Mouse (Mus musculus) lung, postnatal 25 days (tissue): ENCODE measurements around the gene Nfix.

Source experiments
- DNase-seq: peaks from one replicate; pipeline ENCODE4 v3.0.0; 2022; ENCODE audit warnings: low spot score

The Nfix gene

DNA sequence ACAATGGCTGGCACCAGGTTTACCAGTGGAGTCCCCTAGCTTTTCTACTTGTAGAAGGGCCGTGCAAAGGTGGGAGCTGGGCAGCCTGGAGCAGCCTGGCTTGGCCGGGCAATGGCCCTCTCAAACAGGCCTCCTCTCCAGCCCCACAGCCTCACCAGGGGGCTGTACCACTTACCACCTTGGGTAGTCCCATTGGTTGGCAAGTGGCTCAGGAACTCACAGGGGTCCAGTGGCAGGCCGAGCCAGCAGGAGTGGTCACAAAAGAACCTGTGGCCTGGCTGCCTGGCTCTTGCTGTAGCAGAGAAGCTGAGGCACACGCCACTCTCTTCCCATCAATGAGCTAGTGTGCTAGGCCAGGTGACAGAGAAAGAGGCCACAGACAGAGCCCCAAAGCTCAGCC lies 86.0 kb downstream of the Nfix start:
- DNase-seq = no peak

DNA sequence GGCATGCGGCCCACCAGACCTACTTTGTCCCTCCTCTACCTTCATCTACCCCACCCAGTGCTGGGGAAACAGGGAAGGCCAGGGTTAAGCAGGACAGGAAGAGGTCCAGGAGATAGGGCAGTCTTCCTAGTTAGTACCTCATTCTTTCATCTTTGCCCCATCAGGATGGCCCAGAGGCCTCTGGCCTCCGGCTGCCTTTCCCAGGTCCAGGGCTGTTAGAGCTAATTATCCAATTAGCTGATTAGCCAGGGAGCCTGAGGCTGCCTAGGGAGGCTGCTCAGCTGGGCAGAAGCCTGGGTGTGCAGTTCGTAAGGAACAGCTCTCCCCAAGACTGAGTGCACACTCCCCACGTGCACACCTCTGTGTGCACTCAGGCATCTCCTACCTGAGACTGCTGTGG lies 86.8 kb downstream of the Nfix start:
- no peak for DNase-seq

DNA sequence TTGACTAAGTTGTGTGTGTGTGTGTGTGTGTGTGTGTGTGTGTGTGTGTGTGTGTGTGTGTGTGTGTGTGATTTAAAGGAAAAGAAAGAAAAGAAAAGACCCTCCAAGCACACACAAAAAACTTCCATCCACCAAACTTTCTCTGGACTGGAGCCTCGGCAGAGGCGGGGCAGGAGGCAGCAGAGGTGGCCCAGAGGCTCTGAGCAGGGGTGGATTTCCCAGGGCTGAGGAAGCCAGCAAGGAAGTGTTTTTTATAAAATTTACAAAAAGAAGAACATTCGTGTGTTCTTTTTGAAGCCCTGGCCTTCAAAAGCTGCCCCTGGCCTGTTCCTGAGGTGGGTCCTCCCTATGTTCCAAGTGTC lies 87.4 kb downstream of the Nfix start:
- DNase-seq = no peak

DNA sequence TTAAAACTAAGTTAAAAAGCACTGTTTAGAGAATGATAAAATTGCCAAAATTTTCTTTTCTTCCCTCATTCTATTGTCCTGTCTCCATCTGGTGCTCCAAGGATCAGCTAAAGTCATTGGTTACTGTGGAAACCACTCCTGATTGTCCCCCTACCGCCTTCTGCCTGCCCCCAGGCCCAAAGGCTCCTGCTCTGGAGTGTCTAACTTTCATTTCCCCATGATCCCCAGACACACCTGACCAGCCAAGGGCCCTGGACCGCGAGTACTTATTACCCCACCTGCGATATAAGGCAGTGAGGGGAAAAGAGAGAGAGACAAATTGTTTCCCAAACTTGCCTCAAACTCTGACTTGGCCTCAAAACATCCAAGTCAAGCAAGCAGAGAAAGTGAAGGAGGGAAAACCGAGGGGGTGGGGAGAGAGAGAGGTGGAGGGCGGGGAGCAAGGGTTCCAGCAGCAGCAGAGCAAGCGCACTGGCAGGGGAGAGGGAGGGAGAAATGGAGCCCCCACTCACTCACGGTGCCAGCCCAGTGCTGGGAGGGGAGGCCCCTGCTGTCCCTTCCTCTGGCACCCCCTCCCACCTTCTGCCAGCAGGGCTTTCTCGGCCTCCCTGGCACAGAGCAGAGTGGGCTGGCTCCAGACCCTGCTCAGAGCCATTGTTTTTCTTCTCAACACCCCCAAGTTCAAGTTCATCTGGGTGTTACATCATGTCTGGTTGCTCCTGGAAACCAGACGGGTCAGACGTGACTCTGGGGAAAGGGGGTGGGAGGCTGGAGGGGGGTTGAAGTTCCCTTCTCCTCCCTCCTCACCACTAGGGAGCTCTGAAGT lies 88.0 kb downstream of the Nfix start:
- DNase-seq = no peak

DNA sequence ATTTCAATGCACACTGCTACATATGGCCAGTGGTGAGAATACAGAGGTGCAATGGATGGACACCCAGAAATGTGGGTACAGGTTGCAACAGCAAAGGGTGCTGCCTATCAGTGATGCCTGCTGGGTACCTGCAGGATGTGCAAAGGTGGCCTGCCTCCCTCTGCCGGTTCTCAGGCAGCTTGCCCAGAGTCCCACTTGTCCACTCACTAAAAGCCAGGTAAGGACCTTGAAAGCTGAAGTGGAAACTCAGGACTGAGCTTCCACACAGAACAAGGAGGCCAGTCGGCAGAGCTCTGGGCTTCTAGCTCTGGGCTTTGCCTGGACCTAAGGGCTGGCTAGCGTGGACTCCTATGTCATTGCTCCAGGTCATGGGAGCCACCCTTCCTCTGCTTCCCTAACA lies 88.8 kb downstream of the Nfix start:
- DNase-seq = no peak

DNA sequence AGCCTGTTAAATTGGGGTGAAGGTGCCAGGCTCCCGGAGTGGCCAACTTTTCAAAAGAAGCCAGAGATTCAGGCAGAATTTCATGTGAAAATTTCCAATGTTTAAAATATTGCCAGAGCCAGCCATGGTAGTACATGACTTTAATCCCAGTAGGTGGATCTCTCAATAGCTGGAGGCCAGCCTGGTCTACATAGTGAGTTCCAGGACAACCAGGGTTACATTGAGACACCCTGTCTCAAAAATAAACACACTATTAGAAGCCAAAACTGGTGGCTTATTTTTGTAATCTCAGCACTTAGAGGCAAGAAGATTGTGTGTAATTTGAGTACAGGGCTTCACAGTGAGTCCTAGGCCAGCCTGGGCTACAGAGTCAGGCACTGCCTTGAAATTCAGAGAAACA lies 90.2 kb downstream of the Nfix start:
- no peak for DNase-seq

DNA sequence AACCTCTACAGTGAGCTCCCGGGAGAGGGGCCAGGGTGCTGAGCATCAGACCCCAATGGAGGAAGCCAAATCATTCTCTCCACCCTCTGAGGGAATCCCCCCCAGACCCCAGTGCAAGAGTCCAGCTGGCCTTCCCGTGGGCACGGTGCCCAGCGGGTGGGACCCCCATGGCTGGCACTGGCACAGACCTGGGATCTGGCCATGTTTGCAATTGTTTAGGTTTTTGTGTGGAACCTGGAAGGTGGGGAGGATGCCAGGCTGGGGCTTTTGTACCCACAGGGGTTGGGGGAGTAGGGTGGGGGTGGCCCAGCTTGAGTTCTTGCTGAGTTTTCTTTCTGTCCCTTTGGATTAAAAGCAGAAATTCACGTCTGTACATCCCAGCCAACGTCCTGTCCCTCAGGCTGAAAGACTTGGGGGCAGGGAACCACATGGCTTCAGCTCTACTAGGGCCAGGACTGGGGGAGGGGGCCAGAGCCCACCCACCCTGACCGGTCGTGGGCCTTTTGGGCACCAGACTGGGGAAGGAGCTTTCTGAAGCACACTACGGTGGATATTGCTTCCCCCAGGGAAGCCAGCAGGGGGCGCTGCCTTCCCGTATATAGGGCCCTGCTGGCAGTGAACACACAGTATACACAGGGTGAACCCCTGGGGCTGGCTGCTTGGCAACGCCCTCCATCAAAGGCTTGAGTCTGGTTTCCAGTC lies 91.2 kb downstream of the Nfix start:
- DNase-seq = peak; percentile 88

DNA sequence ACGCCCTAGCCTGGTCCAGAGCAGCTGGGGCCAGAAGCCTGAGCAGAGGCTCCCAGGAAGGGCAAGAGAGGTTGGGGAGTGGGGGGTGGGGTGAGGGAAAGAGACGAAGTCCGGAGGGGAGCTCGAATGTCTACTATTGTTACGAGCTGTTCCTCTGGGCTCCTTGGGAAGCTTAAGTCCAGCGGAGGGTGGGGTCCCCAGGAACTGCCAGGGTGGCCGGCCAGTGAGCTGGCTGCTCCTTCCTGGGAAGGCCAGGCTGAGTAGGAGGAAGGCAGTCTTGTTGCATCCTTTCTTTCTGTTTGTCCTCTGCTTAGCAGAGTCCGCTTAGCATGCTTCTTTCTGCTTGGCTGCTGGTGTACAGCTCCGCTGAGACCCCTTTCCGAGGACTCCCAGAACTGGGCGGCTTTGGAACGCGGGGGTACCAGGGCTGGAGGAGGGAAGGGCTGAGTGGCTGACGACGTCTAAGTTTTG lies 92.0 kb downstream of the Nfix start:
- DNase-seq = no peak

DNA sequence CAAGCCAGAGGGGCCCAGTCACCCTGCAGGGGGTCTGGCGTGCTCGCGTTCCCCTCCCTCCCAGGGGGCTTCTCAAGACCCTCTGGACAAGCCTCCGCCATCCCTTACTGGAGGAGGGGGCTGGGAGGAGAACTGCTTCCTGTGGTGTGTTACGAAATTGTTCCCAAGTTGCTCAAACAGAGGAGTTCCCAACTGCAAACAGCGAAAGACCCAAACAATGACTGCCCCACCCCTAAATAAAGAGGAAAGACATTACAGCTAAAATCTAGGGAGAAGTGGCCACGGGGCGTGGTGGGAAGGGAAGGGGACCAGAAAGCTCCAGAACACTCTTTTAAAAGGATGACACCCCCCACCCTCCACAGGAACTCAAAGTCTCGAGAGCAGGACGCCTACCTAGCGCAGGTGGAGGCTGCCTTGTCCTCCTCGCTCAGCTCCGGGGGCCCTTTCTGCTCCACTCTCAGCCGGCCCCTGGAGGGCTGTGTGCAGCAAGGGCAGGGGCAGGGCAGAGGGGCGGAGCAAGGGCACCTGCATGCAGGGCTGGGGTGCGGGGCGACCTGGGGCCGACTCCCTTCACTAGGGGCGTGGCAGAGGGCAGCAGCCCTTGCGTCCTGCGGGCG lies 92.8 kb downstream of the Nfix start:
- peak; percentile 87 for DNase-seq

DNA sequence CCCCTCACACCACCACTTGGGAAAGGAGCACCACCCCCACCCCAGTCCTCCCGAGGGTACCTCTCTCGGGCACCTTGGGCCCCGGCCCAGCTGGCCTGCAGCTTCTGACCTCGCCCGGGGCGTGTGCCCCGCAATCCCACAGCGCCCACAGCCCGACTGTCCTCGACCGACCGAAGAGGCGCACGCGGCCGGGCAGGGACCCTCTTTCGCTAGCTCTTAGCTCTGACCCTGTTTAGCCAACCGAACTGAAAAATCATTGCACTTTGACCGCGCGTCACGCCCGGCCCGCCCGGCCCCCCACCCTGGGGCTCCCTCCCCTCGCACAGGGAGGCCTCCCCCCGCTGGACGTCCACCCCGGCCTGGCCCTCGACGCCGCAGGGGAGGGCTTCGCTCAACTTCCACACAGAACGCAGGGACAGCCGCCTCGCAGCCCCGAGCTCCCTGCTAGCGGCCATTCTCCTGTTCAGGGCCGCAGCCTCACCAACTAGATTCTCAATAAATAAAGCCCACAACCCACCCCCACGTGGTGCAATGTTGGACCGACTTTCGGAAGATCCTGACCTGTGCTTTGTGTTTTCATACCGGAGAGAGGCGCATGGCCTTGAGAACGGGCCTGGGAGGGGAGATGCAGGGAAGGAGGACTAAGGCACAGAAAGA lies 93.4 kb downstream of the Nfix start:
- no peak for DNase-seq

DNA sequence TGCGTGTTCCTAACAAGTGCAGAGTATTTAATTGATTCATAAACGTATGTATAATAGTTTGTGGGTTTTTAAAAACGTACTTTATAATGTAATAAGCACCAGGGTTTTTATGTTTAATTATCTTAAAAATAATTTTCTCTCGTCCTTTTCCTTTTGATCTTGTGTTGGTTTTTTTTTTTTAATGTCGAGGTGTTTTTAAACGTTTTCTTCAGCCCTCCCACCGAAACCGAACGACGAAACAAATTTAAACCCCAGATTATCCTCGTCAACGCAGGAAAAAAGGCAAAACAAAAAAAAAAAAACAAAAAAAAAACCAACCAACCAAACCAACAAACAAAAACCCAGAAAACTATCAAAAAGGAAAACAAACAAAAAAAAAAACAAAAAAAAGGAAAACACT lies 94.2 kb downstream of the Nfix start:
- DNase-seq = no peak

DNA sequence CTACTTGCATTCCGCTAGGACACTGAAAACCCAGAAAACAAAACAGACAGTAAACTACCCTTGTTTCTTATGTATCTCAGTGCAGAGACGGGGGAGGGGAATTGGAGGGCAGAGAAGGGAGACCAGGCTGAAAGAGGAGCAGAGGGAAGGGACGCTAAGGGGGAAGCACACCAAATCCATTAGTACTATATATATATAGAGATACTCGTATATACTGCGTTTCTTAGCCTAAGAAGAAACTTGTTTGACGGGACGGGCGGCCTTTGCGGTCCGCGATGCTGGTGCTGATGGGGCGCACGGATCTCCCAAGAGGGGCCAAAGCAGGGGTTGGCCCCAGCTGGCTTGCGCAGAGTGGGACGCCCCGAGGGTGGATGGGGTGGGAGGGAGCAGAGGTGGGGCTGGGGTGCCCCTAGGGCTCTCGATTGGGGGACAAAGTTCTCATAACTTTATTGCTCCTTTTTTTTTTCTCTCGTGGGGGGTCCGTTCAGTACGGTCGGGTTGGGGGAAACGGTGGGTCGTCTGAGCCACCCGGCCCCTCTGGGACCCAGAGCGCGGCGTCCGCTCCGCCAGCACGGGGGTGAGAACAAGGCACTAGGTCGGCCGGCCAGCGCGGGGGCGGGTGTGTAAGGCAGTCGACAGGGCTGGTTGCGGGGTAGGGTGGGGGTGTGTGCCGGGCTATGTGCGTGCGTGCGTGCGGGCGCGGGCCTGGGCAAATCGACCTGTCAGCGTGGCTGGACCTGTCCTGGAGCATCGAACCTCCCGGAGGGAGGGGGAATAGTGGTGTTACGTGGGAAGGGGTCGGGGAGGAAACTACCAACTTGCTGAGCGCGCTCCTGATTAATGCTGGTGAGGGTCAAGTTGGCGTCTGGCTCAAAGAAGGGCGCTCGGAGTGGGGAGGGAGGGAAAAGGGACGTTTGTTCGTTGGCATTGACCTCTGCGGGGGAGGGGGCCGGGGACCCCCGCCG lies 95.0 kb downstream of the Nfix start:
- DNase-seq = no peak

DNA sequence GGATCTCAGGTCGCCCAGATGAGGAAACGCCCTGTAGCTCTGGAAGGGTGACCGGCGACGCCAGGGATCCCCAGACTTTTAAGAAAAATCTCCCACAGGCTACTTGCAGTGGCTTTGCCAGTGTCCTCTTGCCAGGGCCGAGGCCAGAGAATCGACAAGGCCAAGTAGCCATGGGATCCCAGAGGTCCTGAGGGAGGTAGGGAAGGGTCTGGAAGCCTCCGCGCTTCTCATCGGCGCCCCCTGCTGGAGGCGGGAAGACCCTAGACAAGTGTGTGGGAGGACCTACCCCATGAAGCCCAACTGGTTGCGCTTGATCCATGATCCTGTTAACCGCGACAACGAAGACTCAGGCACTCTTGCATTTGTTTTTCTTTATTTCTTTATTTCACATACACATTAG lies 95.8 kb downstream of the Nfix start:
- peak; percentile 86 for DNase-seq

DNA sequence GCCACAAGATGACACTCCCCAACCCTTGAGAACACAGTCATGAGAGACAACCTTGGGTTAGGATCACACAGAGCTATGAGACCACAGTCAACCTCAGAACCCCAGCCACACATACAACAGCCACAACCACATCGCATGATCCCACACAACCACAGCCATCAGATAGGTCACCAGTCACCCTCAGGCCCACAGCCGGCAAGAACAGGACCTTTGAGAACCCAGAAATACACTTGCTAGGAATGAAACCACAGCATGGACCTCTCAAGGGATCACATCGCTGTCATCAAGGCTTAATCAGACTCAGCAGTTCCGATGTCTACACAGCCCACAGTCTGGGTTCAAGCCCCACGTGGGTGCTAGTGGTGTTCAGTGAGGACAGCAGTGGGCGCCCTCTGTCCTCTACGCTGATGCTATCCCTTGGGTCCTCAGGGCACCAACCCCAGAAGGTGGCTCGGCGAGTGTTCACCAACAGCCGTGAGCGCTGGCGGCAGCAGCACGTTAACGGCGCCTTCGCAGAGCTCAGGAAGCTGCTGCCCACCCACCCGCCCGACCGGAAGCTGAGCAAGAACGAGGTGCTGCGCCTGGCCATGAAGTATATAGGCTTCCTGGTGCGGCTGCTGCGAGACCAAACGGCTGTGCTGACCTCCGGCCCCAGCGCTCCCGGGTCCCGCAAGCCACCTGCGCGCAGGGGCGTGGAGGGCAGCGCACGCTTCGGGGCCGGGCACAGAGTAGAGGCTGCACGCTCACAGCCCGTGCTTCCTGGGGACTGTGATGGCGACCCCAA lies 96.5 kb downstream of the Nfix start:
- no peak for DNase-seq

DNA sequence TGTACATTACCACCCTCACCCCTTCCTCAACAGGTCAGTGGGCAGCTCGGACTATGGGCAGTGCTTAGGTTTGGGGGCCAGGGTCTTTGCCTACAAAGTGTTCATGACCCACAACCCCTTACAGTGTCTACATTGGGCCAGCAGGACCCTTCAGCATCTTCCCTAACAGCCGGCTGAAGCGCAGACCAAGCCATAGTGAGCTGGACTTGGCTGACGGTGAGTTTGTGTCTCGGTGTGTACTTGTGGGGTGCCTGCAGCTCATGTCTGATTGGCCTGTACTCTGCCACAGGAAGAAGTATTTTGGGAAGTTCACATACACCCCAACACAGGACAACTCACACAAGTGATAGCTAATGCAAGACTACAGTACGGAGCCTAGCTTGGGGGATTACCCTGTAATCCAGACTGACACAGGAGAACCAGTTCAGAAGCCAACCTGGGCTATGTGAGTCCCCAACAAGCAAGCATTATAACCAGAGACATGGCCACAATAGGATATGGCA lies 97.1 kb downstream of the Nfix start:
- DNase-seq = no peak

DNA sequence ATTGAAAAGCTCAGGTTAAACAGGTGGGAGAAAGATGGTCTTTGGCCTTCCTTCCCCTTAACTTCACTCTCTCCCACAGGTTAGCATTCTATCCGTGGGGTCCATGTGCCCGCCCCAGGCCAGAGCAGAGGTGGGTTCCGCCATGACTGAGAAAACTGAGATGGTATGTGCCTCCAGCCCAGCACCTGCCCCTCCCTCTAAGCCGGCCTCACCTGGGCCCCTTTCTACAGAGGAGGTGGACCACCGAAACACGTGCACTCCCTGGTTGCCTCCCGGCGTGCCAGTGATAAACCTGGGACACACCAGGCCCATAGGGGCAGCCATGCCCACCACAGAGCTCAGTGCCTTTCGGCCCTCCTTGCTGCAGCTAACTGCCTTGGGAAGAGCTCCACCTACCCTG lies 97.6 kb downstream of the Nfix start:
- no peak for DNase-seq

DNA sequence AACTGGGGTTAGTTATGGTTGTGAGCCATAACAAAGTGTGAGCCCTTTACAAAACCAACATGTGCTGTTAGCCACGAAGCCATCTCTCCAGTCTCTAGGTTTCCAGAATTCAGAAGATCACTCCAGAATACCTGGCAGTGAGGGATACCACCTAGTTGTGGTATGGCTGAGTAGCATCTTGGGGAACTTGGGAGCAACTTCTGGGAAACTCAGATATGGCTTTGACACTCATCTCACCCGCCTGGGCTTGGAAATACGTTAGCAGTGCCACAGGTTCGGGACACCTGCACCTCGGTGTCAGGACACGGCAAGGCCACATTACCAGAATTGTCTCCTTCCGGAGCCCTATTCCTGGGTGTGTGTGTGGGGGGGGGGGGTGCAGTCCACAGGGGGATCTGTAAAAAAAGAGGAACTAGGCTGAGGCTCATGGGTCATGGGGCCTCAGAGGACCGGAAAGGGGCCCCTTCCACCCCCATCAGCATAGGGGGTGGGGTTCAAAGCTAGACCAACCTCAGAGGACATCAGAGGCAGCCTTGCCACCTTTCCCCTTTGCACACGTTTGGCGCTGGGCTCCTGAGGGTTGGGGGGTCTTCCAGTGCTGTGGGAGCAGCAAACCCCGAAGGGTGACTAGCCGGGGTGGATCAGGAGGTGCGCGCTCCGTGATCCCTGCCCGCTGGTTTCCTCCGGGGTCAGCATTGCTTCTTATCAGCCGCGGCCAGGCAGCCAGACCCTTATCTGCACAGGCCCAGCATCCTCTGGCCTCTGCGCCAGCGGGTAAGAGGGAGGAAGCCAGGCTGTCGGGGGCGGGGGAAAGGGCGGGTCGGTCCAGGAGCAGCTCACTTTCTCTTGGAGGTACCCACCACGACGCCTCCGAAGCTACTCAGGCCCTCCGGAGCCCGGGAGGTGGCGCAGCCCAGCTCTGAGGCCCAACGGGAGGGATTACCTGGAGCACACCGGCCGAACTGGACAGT lies 98.9 kb downstream of the Nfix start, which contains the start of gene Lyl1:
Lyl1 (plus strand) TSS at position 517 of the 971 bp plus-strand sequence.
- DNase-seq = peak; percentile 89

DNA sequence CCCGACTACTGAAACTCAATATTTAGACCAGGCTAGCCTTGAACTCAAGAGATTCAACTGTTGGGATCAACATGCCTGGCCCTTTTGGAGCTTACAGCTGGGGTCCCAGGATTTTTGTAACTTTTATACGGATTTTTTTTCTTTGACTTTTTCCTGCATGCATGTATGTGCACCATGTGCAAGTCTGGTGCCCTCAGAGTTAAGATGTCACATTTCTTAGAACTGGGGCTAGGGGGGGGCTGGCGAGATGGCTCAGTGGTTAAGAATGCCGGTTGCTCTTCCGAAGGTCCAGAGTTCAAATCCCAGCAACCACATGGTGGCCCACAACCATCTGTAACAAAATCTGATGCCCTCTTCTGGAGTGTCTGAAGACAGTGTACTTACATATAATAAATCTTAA lies 99.6 kb downstream of the Nfix start:
- DNase-seq = no peak

DNA sequence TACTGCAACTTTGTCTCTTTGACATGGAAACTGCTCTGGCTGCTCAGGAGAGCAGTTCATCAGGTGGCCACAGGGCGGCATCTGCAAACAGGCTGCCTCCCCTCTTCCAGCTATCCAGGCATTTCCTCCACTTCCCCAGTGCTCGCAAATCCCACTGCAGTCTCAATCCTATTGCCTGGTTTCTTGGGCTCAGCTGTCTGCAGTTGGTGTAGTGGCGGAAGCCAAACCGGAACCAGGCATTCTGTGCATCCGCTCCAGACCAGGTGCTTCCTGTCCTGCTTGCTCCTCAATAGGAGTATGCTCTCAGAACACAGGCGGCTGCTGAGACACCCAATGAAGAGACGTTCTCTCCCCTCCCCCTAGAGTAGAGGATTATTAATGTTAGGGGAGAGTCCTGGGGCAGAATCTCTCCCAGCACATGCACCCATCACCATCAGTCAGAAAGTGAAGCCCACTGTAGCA lies 100.3 kb downstream of the Nfix start:
- DNase-seq = peak; percentile 78
